Mouse (Mus musculus) thymus, adult 18-20 months (tissue): ENCODE results near the gene Slc6a20a.
"Not testable (repeated sequence)": the region's sequence is repeated elsewhere in the genome, so short reads cannot be mapped to it uniquely, and the experiment has no call there.

Source experiments
- DNase-seq, 2 experiments: peaks; one replicate each; pipeline ENCODE4 v3.0.0; 2022; ENCODE audit warnings: mixed read lengths in 2 of 2

Gene Slc6a20a

GRCm38 (mm10) chr9:123678327-123679105, at the start of gene Slc6a20a, which contains the start of gene Ccr9:
Gene Slc6a20a, minus strand, starts transcription at chr9:123678885.
Gene Ccr9, plus strand, starts transcription at chr9:123678439.
- DNase-seq = no peak

GRCm38 (mm10) chr9:123722737-123723493, 44.2 kb upstream of the Slc6a20a start:
- no peak for DNase-seq

- peak; percentile 89 to 94 for DNase-seq
These were observed 38.7 kb upstream of the Slc6a20a start, which contains the start of gene Lztfl1 for GRCm38 (mm10) chr9:123717186-123718008. Gene Lztfl1, minus strand, starts transcription at chr9:123717697.

- DNase-seq = no peak
These were observed 37.6 kb upstream of the Slc6a20a start for GRCm38 (mm10) chr9:123716301-123716700.

GRCm38 (mm10) chr9:123713111-123713510, 34.4 kb upstream of the Slc6a20a start:
- no peak for DNase-seq

- DNase-seq = no peak
These were observed 30.5 kb upstream of the Slc6a20a start for GRCm38 (mm10) chr9:123709226-123709625.

- no peak for DNase-seq
These were observed 23.1 kb upstream of the Slc6a20a start for GRCm38 (mm10) chr9:123701822-123702221.

- no peak for DNase-seq
These were observed 17.1 kb upstream of the Slc6a20a start for GRCm38 (mm10) chr9:123695634-123696302.

- DNase-seq = no peak
These were observed 9.5 kb upstream of the Slc6a20a start for GRCm38 (mm10) chr9:123688227-123688626.

GRCm38 (mm10) chr9:123686206-123686605, 7.5 kb upstream of the Slc6a20a start:
- no peak for DNase-seq

- DNase-seq = no peak
These were observed 5.0 kb upstream of the Slc6a20a start for GRCm38 (mm10) chr9:123683704-123684103.

GRCm38 (mm10) chr9:123679198-123679597, 513 bp upstream of the Slc6a20a start:
- DNase-seq = no peak

- peak; percentile 34 to 35 for DNase-seq
These were observed 13.0 kb downstream of the Slc6a20a start for GRCm38 (mm10) chr9:123665645-123666044.

- DNase-seq = not testable (repeated sequence)
These were observed 18.6 kb downstream of the Slc6a20a start for GRCm38 (mm10) chr9:123659986-123660676.

- no peak for DNase-seq
These were observed 19.7 kb downstream of the Slc6a20a start for GRCm38 (mm10) chr9:123658981-123659380.

GRCm38 (mm10) chr9:123657457-123657856, 21.2 kb downstream of the Slc6a20a start:
- no peak for DNase-seq

GRCm38 (mm10) chr9:123651369-123651768, 27.3 kb downstream of the Slc6a20a start:
- DNase-seq = no peak

GRCm38 (mm10) chr9:123649785-123650511, 28.7 kb downstream of the Slc6a20a start:
- DNase-seq = no peak

- no peak for DNase-seq
These were observed 38.6 kb downstream of the Slc6a20a start for GRCm38 (mm10) chr9:123640106-123640505.

GRCm38 (mm10) chr9:123638668-123639089, 40.0 kb downstream of the Slc6a20a start:
- DNase-seq = no peak

- no peak for DNase-seq
These were observed 40.5 kb downstream of the Slc6a20a start for GRCm38 (mm10) chr9:123638231-123638630.
